Mouse (Mus musculus) adrenal gland, adult (tissue): ENCODE measurements at regions not wholly inside any gene's neighbourhood (a gene's known extent, or its start where the extent isn't known, plus 50 kb on each side); places are given as distances from the start of the nearest gene placed in this dataset.

ENCODE experiments used
- DNase-seq, 2 experiments: peaks; one replicate each; pipeline ENCODE4 v3.0.0; 2022 to 2023; ENCODE audit warnings: low spot score in 1 of 2; ENCODE audit not compliant: inconsistent age in 2 of 2

DNA sequence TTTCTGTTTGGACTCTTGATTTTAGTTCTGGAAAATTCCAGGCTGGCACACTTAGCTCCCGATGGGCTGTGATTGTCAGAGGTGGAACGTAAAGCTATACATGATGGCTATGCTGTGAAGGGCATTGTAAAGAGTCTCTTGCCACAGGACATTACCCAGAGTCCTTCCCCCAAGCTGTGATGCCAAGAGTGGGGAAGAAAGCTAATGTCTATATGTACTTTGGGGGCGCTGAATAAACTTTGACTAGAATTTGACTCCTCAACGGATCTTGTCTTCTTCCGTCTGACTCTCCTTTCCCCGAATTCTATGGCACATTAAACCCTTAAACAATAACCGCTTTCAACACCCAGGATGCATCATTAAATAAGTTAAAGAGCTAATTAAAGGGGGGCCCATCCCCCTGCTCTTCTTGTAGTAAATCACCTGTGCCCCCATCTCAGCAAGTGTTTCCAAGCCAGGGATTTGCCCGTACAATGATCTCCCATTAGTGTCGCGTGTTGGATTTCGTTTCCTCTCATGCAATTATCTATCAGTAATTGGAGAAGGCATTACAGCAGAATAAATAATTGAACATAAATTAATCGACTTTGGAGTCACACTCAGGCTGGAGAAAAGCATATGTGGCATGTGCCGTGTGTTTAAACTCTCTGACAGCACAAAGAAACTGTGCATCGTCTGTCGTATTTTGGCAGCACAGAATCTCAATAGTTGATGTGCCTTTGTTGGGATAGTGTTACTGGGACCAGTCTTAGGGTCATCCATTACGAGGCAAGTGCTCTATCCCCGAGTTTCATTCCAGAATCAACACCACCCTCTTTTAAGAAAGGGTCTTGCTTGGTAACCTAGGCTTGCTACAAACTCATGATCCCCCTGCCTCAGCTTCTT lies 343.9 kb downstream of the Nucb2 start:
- DNase-seq, result no peak

DNA sequence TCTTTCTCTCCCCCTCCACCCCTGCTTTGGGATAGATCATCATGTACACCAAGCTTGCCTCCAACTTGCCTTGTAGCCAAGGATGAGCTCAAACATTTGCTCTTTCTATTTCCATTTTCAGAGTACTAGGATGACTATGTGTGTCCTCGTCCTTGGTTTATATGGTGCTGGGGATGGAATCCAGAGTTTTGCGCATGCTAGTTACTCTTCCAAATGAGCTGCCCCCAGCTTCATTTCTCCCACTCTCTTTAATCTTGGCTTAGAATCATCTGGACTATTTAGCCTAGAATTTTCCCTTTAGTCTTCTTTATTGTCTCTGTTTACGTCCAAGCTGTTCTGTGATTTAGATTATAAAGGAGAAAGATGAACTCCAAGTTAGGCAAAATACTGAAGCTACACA lies 349.2 kb downstream of the Nucb2 start:
- no peak for DNase-seq

DNA sequence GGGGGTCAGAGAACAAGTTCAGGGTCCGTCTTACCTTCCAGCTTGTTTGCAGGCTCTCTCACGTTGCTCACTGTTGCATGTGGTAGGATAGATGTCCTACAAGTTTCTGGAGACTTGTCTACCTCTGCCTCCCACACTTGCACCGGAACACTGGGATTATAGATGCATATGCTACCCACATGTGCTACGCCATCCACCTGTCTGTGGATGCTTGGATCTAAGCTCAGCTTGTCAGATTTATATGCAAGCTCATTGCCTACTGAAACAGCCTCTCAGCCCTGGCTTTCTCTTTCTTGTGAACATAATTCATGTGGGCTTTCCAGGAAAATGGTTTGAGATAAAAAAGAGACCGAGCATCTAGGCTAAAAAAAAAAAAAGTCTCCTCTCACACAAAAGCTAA lies 353.0 kb downstream of the Nucb2 start:
- no peak for DNase-seq

DNA sequence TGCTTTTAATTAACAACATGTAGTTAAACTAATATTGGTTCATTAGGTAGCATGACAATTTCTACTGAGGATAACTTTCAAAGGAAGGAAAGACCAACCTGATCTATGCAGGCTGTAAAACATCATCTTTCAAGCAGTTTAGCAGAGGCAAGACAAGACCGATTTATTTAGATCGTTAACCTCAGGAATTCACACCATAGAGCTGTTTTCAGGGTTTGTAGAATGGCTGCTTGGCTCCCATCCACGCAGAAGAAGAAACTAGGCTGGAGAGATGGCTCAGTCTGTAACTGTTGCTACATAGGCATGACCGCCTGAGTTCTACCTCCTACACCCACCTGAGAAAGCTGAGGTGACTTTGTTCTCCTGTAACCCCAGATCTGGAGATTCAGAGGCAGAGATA lies 353.6 kb downstream of the Nucb2 start:
- DNase-seq, result no peak

DNA sequence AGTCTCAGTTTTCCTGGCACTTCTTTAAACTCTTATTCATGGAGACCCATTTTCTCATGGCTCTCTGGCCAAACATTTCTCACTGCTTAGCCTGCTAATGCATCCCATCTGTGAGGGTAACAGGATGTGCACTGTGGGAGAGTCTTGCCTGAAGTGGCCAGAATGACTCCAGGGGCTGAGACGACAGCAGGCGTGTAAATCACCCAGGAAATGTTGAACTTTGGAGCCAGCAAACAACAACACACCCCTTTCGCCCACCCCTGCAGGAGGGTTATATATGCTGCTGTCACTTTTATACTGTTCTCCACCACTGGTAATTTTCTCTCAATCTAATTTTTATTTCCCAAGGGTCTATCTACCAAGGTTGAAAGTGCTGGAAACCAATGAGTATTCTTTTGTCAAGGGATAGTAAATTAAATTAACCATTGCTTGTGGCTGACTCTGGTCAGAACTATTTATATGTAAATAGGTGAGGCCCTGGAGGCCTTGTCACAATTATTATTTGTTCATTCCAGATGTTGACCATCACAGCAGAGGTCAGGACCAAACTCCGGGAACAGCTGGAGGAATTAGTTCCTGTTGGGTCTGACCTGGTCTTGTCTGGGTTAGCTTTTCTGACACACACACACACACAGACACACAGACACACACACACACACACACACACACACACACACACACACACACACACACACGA lies 378.2 kb downstream of the Nucb2 start:
- no peak for DNase-seq

DNA sequence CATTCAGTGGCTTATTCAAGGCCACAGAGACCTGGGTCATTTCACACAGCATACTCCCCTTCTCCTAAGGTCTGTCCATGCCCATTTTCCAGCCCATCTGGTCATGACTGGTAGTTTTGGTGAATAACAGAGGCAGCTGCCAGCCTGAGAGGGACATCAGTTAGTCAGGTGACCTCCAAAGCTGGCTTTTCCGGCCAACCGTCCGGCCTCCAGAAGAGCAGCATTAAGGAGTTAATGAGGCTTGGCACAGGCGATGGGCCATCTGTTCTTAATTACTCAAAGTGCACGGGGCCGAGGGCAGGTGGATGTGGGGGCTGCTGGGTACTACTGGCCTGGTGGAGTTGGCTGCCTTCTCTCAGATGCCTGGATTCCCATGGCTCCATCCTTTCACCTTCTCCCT lies 389.7 kb downstream of the Nucb2 start:
- DNase-seq, result peak; percentile 16 to 28

DNA sequence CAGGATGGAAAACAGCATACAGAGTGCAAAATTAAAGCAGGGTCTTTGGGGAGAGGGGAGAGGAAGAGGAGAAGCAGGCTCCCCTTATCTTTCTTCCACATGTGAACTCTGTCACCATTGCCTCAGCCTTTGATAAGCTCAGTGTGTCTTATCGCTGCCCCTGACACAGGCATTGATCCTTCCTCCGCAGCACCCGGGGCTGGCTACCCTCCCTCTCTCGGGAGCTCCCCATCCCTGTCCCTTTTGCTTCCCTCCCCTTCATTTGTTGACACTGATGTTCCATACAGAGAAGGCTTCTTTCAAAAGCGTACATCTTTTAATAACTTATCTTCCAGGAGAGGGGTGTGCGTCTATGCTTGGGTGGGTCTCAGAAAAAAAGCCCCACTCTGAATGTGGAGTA lies 411.6 kb downstream of the Nucb2 start:
- no peak for DNase-seq

DNA sequence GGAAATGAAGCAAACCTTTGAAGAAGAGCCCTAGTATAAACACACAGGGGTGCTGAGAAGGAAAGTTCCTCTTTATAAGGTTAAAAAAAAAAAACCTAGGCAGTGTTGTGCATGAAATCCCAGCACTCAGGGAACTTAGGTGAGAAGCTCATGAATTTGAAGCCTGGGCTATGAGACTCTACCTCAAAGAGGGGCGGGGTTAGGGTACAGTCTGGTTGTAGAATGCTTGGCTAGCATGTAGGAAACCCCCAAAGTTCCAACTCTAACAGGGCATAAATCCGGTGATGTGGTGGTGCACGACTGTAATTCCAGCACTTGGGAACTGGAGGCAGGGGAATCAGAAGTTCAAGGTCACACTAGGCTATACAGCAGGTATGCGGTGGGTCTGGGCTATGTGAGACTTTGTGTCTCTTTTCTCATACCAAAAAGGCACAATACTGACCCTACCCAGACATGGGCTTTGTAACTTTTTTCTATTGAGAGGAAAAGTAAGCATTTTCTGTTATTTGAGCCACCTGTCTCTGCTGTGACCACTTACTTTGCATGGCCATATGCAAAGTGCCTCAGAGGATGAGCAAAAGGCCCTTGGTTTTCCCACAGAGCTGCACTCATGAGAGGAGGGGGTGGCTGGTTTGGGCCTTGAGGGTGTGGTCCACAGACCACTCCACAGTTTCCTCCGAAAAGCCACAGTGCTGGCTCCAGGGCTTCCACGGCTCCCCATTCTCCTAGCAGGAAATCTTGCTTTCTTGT lies 413.9 kb downstream of the Nucb2 start:
- DNase-seq, result no peak

DNA sequence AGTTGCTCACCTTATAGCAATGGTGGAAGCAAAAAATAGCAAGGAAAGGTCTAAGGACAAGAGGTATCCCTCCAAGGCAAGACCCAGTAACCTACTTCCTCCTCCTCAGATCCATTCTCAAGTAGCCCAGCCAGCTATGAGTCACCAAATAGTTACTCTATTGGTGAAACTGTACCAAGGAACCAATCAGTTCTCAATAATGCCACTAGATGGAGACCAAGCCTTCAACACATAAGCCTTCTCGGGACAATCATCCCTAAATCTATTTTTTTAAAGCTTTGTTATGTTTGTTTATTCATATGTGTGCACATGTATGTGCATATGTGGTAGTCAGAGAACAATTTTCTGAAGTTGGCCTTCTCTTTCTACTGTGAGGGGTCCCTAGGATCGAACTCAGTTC lies 434.3 kb upstream of the Xylt1 start:
- DNase-seq, result no peak

DNA sequence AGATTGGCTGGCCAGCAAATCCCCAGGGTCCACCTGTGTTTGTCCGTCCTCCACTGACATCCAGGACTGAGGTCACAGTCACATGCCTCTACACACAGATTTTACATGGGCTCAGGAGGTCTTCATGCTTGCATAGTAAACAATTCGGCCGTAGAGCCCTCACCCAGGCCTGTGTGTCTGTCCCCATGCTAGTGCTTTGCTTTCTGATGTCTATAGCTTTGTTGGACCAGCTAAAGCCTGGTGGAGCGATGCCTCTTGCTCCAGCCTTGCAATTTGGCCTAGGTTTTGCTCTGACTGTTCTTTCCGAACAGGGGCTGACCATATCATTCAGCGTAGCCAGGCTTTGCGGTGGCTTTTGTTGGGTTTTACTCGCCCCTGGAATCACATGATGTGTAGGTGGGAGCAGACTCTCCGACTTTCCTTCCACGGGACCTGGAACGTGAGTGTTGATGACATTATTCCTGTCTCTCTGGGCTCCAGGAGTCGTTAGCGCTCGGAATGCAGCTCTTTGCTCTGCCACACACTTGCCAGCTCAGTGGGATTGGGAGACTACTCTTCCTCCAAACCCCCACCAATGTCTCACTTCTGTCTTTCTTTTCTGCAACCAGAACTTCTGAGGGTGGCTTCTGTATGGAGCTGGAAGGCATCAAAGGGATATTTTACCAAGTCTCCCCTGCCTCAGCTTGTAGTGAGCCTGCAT lies 421.4 kb upstream of the Xylt1 start:
- DNase-seq, result no peak

DNA sequence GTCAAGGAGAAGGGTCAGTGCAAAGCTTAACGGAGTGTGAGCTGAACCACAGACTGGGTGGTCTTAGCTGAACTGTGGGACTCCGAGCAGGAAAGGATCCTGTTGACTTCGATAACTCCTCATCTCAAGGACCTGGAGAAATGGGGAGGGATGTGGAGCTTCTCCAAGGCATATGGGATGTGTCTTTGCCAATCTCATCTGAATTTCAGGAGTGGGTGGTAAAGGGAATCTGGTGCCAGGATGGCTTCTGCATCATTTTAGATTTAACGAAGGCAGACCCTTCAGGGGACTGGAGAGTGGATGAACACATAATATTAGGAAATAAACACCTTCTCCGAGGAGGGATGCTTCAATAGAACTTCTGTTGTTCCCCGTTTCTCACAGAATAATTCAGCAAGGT lies 416.9 kb upstream of the Xylt1 start:
- DNase-seq, result no peak

DNA sequence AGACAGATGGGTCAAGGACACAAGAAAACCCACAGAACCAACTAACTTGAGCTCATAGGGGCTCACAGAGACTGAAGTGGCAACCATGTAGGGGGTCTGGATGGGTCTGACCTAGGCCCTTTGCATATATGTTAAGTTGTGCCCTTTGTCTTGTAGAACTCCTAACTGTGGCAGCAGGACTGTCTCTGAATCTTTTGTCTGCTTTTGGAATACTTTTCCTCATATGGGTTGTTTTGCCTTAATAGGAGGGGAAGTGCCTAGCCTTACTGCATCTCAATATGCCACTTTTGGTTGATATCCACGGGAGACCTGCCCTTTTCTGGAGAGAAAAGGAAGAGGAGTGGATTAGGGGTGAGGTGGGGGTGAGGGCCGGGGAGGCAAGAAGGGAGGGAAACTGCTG lies 389.4 kb upstream of the Xylt1 start:
- peak in 1 of 2 experiments; percentile 8 for DNase-seq

DNA sequence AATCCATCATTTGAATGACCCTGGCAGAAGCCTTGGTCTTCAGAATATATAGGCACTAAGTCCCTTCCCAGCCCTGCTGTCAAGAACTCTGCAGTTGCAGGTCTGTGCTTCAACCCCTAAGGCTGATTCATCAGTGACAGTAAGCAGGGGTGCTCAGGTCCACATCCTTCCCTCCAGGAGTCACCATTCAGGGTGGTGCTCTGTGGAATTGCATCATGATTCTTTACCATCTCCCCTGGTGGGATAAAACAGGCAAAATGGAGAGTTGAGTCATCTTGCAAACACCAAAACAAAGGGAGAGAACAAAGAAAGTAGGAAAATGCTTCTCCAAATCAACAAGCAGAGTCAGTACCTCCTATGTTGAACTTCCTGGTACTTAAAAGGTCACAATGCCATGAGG lies 388.6 kb upstream of the Xylt1 start:
- peak in 1 of 2 experiments; percentile 7 for DNase-seq

DNA sequence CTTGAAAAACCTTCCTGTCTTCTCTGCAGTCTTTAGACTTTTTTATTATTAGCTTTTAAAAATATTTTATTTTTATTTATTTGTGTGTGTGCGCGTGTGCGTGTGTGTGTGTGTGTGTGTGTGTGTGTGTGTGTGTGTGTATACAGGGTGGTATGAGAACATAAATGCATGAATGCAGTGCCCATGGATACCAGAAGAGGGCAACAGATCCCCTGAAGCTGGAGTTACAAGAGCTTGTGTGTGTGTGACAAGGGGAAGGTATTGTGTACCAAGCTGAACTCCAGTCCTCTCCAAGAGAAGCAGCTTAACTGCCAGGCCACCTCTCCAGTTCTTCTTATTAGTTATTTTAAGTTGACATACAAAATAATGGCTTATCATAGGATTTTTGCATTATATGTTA lies 385.0 kb upstream of the Xylt1 start:
- no peak for DNase-seq

DNA sequence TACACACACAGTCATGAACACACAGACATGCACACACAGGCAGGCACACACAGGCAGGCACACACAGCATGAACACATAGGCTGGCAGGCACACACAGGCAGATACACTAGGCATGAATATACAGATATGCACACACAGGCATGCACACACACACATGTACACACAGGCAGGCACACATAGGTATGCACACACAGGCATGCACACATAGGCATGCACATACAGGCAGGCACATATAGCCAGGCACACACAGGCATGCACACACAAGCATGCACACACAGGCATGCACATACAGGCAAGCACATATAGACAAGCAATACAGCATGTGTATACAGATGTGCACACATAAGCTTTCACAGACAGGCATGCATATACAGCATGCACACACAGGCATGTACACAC lies 377.6 kb upstream of the Xylt1 start:
- DNase-seq, result no peak

DNA sequence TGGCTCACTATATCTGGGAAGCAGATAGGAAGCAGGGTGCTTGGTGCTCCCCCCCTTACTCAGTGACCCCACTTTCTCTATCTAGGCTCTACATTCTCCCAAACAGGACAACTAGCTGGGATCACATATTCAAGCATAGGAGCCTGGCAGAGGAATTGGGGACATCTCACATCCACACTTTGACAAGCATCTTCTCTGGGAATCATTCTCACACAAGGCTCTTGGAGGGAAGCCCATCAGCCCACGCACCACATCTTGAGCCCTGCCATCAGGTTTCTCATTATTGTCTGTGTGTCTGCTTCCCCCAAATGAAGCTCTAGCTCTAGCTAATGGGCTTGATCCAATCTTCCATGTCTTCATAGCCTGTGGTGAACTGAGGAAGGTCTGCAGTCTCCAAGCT lies 362.4 kb upstream of the Xylt1 start:
- DNase-seq, result no peak

DNA sequence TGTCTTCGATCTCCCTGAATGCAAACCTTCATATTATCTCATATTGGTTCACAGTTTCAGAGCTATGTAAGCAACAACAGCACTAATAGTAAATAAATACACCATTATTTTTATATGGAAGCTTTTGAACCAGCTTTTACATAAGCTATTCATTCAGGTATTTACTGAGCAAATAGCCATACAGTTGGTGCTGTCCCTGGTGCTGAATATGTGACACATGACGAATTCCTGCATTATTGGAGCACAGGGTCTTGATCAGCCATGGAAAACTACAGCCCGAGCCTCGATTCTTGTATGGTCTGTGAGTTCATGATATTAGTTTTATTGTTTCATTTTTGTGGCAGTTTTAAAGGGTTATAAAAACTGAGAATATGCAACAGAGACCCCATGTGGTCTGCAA lies 359.1 kb upstream of the Xylt1 start:
- DNase-seq, result peak; percentile 15 to 74

DNA sequence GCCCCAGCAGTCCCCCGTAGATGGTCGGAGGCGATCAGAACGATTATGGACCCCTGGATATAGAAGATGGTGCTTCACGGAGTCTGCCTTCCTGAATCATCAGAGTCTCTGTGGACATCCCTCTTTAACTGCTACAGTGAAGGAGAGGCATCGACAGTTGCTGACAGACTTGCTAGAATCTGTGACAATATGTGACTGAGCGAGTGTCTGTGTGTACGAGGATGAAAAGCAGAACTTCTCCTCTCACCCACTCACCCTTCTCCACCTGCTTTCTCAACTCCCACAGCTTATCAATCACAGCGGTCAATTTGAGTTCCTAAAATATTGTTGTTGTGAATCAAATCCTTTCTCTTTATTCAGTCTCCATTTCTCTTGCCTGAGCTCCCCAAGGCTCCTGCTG lies 335.9 kb upstream of the Xylt1 start:
- no peak for DNase-seq

DNA sequence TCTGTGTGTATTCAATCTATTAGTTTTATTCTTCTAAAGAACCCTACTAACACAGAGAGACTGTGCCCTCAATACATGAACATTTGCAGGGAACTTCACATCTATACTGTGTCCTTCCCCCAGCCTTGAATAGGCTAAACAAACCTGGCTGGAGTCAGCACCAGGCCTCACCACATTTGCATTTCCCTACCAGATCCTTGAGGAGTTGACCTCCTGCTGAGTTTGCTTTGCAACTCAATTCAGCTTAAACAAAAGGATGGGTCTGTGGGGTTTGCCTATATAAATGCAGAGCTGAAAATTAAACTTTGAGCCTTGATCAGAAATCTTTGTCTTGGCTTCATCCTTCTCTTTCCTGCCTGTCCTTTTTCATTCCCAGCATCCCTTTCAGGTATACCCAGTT lies 331.5 kb upstream of the Xylt1 start:
- DNase-seq, result no peak

DNA sequence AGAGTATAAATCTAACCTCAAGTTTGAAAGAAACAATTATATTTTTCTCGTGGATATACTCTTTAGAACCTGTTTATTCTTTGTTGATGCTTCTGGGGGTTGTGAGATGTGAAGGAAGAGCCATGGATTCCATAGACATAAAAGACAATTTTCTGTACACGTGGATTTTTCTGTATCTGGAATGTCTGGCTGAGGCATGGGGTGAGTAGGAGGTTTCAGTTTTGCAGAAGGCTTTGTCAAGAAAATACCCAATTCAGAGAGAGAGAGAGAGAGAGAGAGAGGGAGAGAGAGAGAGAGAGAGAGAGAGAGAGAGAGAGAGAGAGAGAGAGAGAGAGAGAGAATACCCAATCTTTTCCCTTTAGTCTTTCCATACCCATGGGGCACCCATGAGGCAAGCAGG lies 315.0 kb upstream of the Xylt1 start:
- DNase-seq, result no peak

DNA sequence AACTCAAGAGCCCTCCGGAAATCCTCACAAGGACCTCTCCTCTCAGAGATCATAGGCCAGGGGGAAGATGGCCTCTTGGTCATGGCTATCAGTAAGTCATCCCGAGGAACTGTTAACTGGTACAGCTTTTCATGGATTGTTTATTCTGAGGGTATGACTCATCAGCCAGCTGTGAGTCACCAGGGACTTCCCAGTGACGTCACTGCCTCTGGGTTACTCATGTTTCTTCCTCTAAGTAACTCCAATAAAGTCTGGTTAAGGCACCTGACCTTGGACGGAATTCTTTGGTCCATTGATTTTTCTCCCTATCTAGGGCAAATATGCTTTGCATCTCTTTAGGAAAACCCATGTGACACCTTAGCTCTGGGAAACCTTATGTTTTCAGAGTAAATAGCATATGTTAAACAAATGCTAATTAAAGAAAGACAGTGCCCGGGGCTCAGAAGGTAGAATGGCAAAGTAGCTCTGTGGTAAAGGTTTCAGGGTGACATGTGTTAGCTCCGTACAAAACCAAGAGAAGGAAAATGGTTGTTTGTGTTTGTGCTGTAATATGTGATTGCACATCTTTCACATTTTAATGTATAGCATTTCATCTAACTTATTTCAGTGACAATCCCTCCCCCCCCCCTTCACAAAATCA lies 289.7 kb upstream of the Xylt1 start:
- DNase-seq, result peak; percentile 84 to 95
